Mouse (Mus musculus) testis, postnatal 10 days (tissue): ENCODE measurements at regions not wholly inside any gene's neighbourhood (a gene's known extent, or its start where the extent isn't known, plus 50 kb on each side); places are given as distances from the start of the nearest gene placed in this dataset.

Experiments used
- DNase-seq: peaks from one replicate; pipeline ENCODE4 v3.0.0; 2021; ENCODE audit warnings: low spot score

- no peak for DNase-seq
These were observed 53.5 kb upstream of the Ypel5 start for GRCm38 (mm10) chr17:72782775-72783174.

GRCm38 (mm10) chr17:72781786-72782185, 54.5 kb upstream of the Ypel5 start:
- peak; percentile 77 for DNase-seq

GRCm38 (mm10) chr17:72768266-72768665, 68.0 kb upstream of the Ypel5 start:
- DNase-seq, result no peak

GRCm38 (mm10) chr17:72760937-72761336, 75.3 kb upstream of the Ypel5 start:
- DNase-seq, result no peak

GRCm38 (mm10) chr17:72746411-72746810, 89.8 kb upstream of the Ypel5 start:
- DNase-seq, result no peak

- no peak for DNase-seq
These were observed 103.2 kb upstream of the Ypel5 start for GRCm38 (mm10) chr17:72733006-72733405.

- no peak for DNase-seq
These were observed 104.6 kb upstream of the Ypel5 start for GRCm38 (mm10) chr17:72731691-72732090.

- DNase-seq, result no peak
These were observed 105.1 kb upstream of the Ypel5 start for GRCm38 (mm10) chr17:72731175-72731574.

GRCm38 (mm10) chr17:72720753-72721152, 115.5 kb upstream of the Ypel5 start:
- no peak for DNase-seq

- no peak for DNase-seq
These were observed 115.2 kb upstream of the Alk start for GRCm38 (mm10) chr17:72719618-72720017.

GRCm38 (mm10) chr17:72691630-72692029, 87.2 kb upstream of the Alk start:
- DNase-seq, result no peak

- no peak for DNase-seq
These were observed 85.2 kb upstream of the Alk start for GRCm38 (mm10) chr17:72689606-72690005.

- DNase-seq, result no peak
These were observed 84.4 kb upstream of the Alk start for GRCm38 (mm10) chr17:72688800-72689199.

GRCm38 (mm10) chr17:72674658-72675057, 70.2 kb upstream of the Alk start:
- no peak for DNase-seq

GRCm38 (mm10) chr17:72672010-72672409, 67.6 kb upstream of the Alk start:
- DNase-seq, result no peak

GRCm38 (mm10) chr17:72666961-72667360, 62.5 kb upstream of the Alk start:
- DNase-seq, result no peak

GRCm38 (mm10) chr17:72661678-72662077, 57.3 kb upstream of the Alk start:
- no peak for DNase-seq

GRCm38 (mm10) chr17:72658744-72659143, 54.3 kb upstream of the Alk start:
- no peak for DNase-seq

- no peak for DNase-seq
These were observed 53.4 kb upstream of the Alk start for GRCm38 (mm10) chr17:72657826-72658225.
